Mouse (Mus musculus) heart, postnatal 0 days (tissue): ENCODE results near the gene Eif4enif1.

Experiments
- CTCF ChIP-seq: IDR thresholded peaks from 2 replicates; pipeline ENCODE4 v1.5.1; 2016; ENCODE audit warnings: antibody characterized with exemption, control low read depth, low read depth
- EP300 ChIP-seq: IDR thresholded peaks from 2 replicates; pipeline ENCODE4 v1.6.1; 2016; ENCODE audit warnings: antibody characterized with exemption, low read depth

GRCm38 (mm10) chr11:3205207-3205606, 3.0 kb downstream of the Eif4enif1 start:
- TF ChIP-seq EP300 (no peak), CTCF (no peak)
